Mouse (Mus musculus): ENCODE measurements around the gene Fhit. TPM values are rescaled to one million over a fixed set of nuclear protein-coding genes. Genes with fewer than 3 reads are reported as not detected.
A peak's percentile ranks its signal among the peaks of the same experiment; 100 is the strongest.

Fhit gene
- polyA plus RNA-seq, 1 experiment = 7.3 TPM

DNA sequence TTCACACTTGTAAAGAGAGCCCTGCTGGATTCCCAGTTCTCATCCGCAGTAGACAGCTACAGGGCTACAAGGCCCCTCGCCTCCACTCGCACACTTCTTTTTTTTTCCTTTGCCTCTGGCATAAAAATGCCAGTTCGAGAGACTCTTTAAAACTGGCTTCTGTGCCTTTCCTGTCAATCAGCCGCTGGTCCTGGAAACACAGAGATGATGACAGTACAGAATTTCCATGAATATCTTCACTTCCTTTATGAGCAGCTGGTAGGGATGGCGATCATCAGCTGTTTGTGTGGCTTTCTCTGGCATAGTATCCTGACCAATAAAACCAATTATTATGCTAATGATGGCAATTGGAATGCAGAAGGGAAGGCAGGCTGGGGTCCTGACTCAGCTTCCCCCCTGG lies 1626.3 kb downstream of the Fhit start:
- DNase-seq (ENCODE audit: extremely low spot score in 1 of 2, low spot score in 1 of 2) = no peak

DNA sequence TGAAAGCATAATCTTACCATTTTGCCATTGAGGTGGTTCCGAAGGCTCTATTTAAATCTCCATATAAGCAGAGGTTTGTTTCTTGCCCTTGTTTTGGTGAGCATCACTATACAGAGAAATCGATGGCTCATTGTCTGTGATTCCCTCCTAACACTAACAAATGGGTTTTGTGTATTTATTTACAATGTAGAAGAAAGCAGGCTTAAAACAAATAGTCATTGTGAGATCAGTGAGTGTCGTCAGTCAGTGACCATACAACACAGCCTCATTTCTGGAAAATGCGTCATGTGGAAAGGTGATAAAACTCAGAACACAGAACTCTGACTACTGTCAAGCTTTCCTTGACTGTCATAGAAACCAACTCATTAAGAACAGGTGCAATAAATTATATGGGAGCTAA lies 1632.6 kb downstream of the Fhit start:
- DNase-seq (ENCODE audit: extremely low spot score in 1 of 2, low spot score in 1 of 2) = no peak

DNA sequence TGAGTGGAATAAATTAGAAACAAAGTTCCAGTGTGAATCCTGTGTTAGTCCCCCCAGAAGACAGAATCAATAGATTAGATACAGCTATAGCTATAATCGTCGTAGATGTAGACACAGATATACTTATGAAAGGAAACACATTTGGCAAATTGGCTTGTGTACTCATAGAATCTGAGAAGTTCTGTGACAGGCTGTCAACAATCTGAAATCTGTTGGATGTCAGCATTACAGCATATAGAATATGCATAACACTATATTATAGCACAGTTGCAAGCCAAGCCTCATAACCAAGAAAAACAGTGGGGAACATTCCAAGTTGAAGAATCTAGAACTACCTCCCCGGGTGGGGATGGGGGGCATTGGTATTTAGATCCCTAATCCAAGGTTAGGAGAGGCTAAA lies 1635.7 kb downstream of the Fhit start:
- no peak for DNase-seq (ENCODE audit: extremely low spot score in 1 of 2, low spot score in 1 of 2)

DNA sequence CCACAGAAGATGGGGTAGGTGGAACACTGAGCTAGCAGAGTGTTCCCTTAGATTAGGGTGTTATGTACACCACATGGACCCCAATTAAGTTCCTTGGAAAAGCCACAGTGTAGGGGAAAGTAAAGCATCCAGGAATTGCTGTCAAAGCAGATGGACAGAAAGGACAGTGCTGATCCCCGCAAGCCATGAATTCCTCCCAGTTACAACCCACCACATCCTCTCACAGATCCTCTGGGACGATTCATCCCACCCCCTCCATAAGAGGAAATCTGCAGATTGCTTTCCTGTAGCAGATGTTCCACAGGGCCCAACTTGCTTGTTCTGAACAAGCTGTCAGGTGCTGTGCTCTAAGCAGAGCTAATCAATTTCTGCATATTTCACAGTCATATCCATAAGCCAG lies 1644.2 kb downstream of the Fhit start:
- DNase-seq (ENCODE audit: extremely low spot score in 1 of 2, low spot score in 1 of 2) = peak in 1 of 2 experiments; percentile 36

DNA sequence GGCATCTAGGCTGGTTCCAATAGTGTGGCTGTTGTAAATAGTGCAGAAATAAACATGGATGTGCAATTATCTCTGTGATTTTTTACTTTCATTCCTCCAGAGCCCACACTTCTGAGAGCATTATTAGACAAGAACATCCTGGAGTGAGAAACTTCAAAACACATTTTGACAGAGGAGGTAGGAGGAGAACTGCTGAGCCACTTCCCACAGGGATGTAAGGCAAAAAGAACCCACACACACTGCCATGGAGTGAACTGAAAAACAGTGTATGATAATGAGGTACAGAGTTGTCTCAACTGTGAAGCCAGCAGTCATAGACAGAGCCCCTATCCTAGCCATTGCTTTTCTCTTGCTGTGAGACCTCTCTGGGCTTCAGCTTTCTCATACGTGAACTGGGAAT lies 1652.2 kb downstream of the Fhit start:
- DNase-seq (ENCODE audit: extremely low spot score in 1 of 2, low spot score in 1 of 2) = peak; percentile 11 to 49

Other genes starting within 250 kb of the Fhit start
- gene Gm3839, start 194.7 kb upstream of the Fhit start, polyA plus RNA-seq (2012; rRNA removed) = 1.3 TPM in 2 replicates

Data from frontal cortex, adult 2 months (tissue).